ENCODE assay signal across 13 mouse cellular contexts in the genomic region with DNA sequence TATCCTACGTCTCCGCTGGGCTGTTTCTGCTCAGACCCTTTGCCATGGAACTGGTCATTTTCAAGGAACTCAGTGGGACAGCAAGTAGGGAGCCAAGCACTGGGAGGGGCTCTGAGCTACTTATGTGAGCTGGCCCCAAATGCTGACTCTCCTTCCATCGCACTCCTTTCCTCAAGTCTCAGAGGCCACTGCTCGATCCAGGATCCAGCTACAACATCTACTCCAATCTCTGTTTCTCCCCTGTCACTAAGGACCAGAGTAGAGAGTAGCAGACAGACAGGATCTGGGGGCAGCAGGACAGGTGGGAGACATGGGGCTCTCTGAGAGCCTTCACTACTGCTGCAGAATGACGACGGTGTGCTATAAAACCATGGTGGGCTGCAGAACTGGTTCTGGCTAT.
DNase-seq lines count a peak whose midpoint lies in the region; ATAC-seq and TF ChIP-seq lines count a peak whose summit lies in the region.
"Had no signal": no experiment of that assay in that cellular context is flagged by ENCODE, and none has a peak within 500 bp of the region (broad histone marks: within the 10 kb centered on the region; RNA-seq: fewer than 3 reads in every experiment).

No protein-coding gene starts in this region.

- WGBS in hindbrain, embryonic 10.5 days: 82% methylated on average over 6 of the region's 6 CpGs
- 84% methylated on average over 6 of the region's 6 CpGs for WGBS in hindbrain, embryonic 12.5 days
- 79% methylated on average over 6 of the region's 6 CpGs for WGBS in lung, embryonic 14.5 days
- WGBS in liver, embryonic 11.5 days: 89% methylated on average over 6 of the region's 6 CpGs
- WGBS in liver, embryonic 16.5 days (ENCODE audit: insufficient replicate concordance): 84% methylated on average over 6 of the region's 6 CpGs

- peaks cover 32% of the 10 kb centered on the region for H3K36me3 ChIP-seq in hindbrain, embryonic 10.5 days
- H3K36me3 ChIP-seq in hindbrain, embryonic 12.5 days: no peaks in the 10 kb centered on the region
- no peaks in the 10 kb centered on the region for H3K36me3 ChIP-seq in lung, embryonic 14.5 days (ENCODE audit: insufficient read depth)
- H3K36me3 ChIP-seq in liver, embryonic 11.5 days (ENCODE audit: control insufficient read depth, insufficient read depth, low read length): no peaks in the 10 kb centered on the region
- no peaks in the 10 kb centered on the region for H3K36me3 ChIP-seq in liver, embryonic 16.5 days (ENCODE audit: control insufficient read depth, insufficient read depth)
- H3K36me3 ChIP-seq: heart, embryonic 12.5 days; neural tube, embryonic 12.5 days had no signal

- no peak overlapping the region for H3K4me3 ChIP-seq in hindbrain, embryonic 10.5 days
- H3K4me3 ChIP-seq in hindbrain, embryonic 12.5 days: no peak overlapping the region
- no peak overlapping the region for H3K4me3 ChIP-seq in lung, embryonic 14.5 days (ENCODE audit: low read depth, low read length)
- no peak overlapping the region for H3K4me3 ChIP-seq in liver, embryonic 11.5 days (ENCODE audit: low read depth, low read length)
- H3K4me3 ChIP-seq in liver, embryonic 16.5 days (ENCODE audit: low read depth, low read length): no peak overlapping the region
- H3K4me3 ChIP-seq: heart, embryonic 12.5 days; neural tube, embryonic 12.5 days had no signal

- intact Hi-C loops in left cerebral cortex, postnatal 36 days (cut with DNase I): no loop called here

- no peak for TF ChIP-seq CTCF in lung, embryonic 14.5 days (IDR thresholded peaks at IDR 0.05; ENCODE audit: low read depth)

- H3K27ac ChIP-seq in hindbrain, embryonic 10.5 days: peak overlapping the region; percentile 50; the same call in 1 of the 2 replicates
- no peak overlapping the region for H3K27ac ChIP-seq in hindbrain, embryonic 12.5 days
- H3K27ac ChIP-seq in lung, embryonic 14.5 days (ENCODE audit: low read depth): 0 out of 2 replicates have a peak overlapping the region, but pooled peaks have one; percentile 3
- no peak overlapping the region for H3K27ac ChIP-seq in liver, embryonic 11.5 days (ENCODE audit: low read depth, low read length)
- H3K27ac ChIP-seq in liver, embryonic 16.5 days (ENCODE audit: low read length): peak overlapping the region; percentile 56
- H3K27ac ChIP-seq: neural tube, embryonic 12.5 days had no signal

- no peaks in the 10 kb centered on the region for H3K9me3 ChIP-seq in hindbrain, embryonic 10.5 days
- H3K9me3 ChIP-seq in hindbrain, embryonic 12.5 days (replicated peaks): no peaks in the 10 kb centered on the region
- H3K9me3 ChIP-seq in lung, embryonic 14.5 days (ENCODE audit: low read depth, low read length): no peaks in the 10 kb centered on the region
- H3K9me3 ChIP-seq in liver, embryonic 11.5 days (ENCODE audit: control insufficient read depth, low read length): no peaks in the 10 kb centered on the region
- no peaks in the 10 kb centered on the region for H3K9me3 ChIP-seq in liver, embryonic 16.5 days (replicated peaks; ENCODE audit: control insufficient read depth, low read length)
- H3K9me3 ChIP-seq: heart, embryonic 12.5 days; neural tube, embryonic 12.5 days had no signal

- DNase-seq in hindbrain, embryonic 10.5 days (ENCODE audit: low spot score): no peak
- DNase-seq in lung, embryonic 14.5 days: no peak
- DNase-seq in lung, postnatal 36 days: no peak
- DNase-seq in liver, embryonic 11.5 days (ENCODE audit: low spot score): no peak
- no peak for DNase-seq in left cerebral cortex, postnatal 36 days (ENCODE audit: low spot score in 2 of 2)
- DNase-seq: cerebellum, adult 9-11 months; right cerebral cortex, postnatal 14 days; thymus, postnatal 36 days had no signal

- H3K27me3 ChIP-seq in hindbrain, embryonic 10.5 days (ENCODE audit: insufficient read depth, poor library complexity, severe bottlenecking): no peaks in the 10 kb centered on the region
- no peaks in the 10 kb centered on the region for H3K27me3 ChIP-seq in hindbrain, embryonic 12.5 days
- 0 out of 2 replicates have a peak, but pooled peaks cover 6% of the 10 kb centered on the region for H3K27me3 ChIP-seq in lung, embryonic 14.5 days (ENCODE audit: insufficient read depth, low read length)
- no peaks in the 10 kb centered on the region for H3K27me3 ChIP-seq in liver, embryonic 11.5 days (replicated peaks; ENCODE audit: control insufficient read depth, insufficient read depth, low read length)
- H3K27me3 ChIP-seq in liver, embryonic 16.5 days (ENCODE audit: control insufficient read depth, insufficient read depth, low read depth, low read length): no peaks in the 10 kb centered on the region
- H3K27me3 ChIP-seq: neural tube, embryonic 12.5 days had no signal

- no peak overlapping the region for H3K4me2 ChIP-seq in hindbrain, embryonic 12.5 days (replicated peaks)
- H3K4me2 ChIP-seq in lung, embryonic 14.5 days: no peak overlapping the region
- H3K4me2 ChIP-seq in liver, embryonic 11.5 days: peak overlapping the region; percentile 38
- peak overlapping the region; percentile 46; the same call in 1 of the 2 replicates for H3K4me2 ChIP-seq in liver, embryonic 16.5 days (ENCODE audit: low read depth, low read length)
- H3K4me2 ChIP-seq: heart, embryonic 12.5 days; neural tube, embryonic 12.5 days had no signal

- peaks cover 41% of the 10 kb centered on the region for H3K4me1 ChIP-seq in hindbrain, embryonic 10.5 days (replicated peaks)
- H3K4me1 ChIP-seq in hindbrain, embryonic 12.5 days: peaks cover 31% of the 10 kb centered on the region
- peaks cover 24% of the 10 kb centered on the region for H3K4me1 ChIP-seq in lung, embryonic 14.5 days (ENCODE audit: insufficient read depth)
- H3K4me1 ChIP-seq in liver, embryonic 11.5 days (replicated peaks; ENCODE audit: control insufficient read depth, insufficient read depth, low read length): peaks cover 19% of the 10 kb centered on the region
- peaks cover 22% of the 10 kb centered on the region for H3K4me1 ChIP-seq in liver, embryonic 16.5 days (ENCODE audit: control insufficient read depth, low read depth, low read length)

- no peak for ATAC-seq in hindbrain, embryonic 12.5 days (ENCODE audit: low FRiP score)
- no peak for ATAC-seq in lung, embryonic 14.5 days (ENCODE audit: insufficient read depth)
- no peak for ATAC-seq in liver, embryonic 11.5 days (replicated peaks; ENCODE audit: low FRiP score)
- no peak for ATAC-seq in liver, embryonic 16.5 days (ENCODE audit: low read depth)
- ATAC-seq: inflammation-experienced regulatory T-cells, adult 6 months had no signal

- H3K9ac ChIP-seq in hindbrain, embryonic 12.5 days: no peak overlapping the region
- H3K9ac ChIP-seq in lung, embryonic 14.5 days: no peak overlapping the region
- no peak overlapping the region for H3K9ac ChIP-seq in liver, embryonic 11.5 days (ENCODE audit: low read depth, low read length)
- H3K9ac ChIP-seq in liver, embryonic 16.5 days (ENCODE audit: low read depth, low read length): no peak overlapping the region
- H3K9ac ChIP-seq: heart, embryonic 12.5 days; neural tube, embryonic 12.5 days had no signal

Comparison
In these comparisons a context has a peak if more than half of its experiments do, and no peak if none do; other contexts are left out.
1. H3K27ac ChIP-seq: peak in hindbrain, embryonic 10.5 days (single experiment), lung, embryonic 14.5 days (single experiment) and liver, embryonic 16.5 days (single experiment); none in hindbrain, embryonic 12.5 days (single experiment) and liver, embryonic 11.5 days (single experiment).
2. H3K4me2 ChIP-seq: peak in liver, embryonic 11.5 days (single experiment) and liver, embryonic 16.5 days (single experiment); none in hindbrain, embryonic 12.5 days (single experiment) and lung, embryonic 14.5 days (single experiment).